Mouse (Mus musculus) gastrocnemius, postnatal 14 days (tissue): ENCODE results near the gene Snd1. TPM values are rescaled to one million over a fixed set of nuclear protein-coding genes. Genes with fewer than 3 reads are reported as not detected.

Source experiments
- DNase-seq: peaks from one replicate; pipeline ENCODE4 v3.0.0; 2021; ENCODE audit warnings: mixed read lengths
- intact Hi-C: fragments of 180-260 bp; cut with DNase I; formaldehyde crosslinking; loops from one replicate; pipeline ENCODE4 v1.15.1; 2025; ENCODE audit warnings: low total_unique reads
- total RNA-seq, 2 experiments: library from RNA; stranded (reverse); gene quantifications; 2 replicates each; pipeline ENCODE4 v1.2.3; 2021

Gene Snd1
- total RNA-seq, 2 experiments from 2014 or later: 43.4 to 51.3 TPM

DNA sequence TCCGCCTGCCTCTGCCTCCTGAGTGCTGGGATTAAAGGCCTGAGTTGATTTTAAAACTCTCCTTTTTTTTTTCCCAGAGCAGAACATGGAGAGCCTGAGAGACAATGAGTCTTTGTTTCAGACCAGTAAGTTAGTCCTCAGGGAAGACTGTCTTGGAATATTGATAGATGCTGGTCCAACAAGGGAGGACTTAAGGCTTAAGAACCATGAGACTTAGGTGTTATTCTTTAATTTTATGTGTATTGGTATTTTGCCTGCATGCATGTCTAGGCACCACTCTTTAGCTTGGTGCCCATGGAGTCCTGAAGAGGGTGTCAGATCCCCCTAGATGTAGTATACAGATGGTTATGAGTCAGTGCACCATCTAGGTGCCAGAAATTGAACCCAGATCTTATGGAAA is 199.7 kb downstream of the Snd1 start:
- intact Hi-C loops: no loop called here
- no peak for DNase-seq

- DNase-seq: no peak
- intact Hi-C loops: no loop called here
Observed at GRCm38 (mm10) chr6:28678896-28679295, 204.0 kb downstream of the Snd1 start.

GRCm38 (mm10) chr6:28680537-28680936 is 205.6 kb downstream of the Snd1 start:
- DNase-seq: no peak
- intact Hi-C loops: no loop called here

DNA sequence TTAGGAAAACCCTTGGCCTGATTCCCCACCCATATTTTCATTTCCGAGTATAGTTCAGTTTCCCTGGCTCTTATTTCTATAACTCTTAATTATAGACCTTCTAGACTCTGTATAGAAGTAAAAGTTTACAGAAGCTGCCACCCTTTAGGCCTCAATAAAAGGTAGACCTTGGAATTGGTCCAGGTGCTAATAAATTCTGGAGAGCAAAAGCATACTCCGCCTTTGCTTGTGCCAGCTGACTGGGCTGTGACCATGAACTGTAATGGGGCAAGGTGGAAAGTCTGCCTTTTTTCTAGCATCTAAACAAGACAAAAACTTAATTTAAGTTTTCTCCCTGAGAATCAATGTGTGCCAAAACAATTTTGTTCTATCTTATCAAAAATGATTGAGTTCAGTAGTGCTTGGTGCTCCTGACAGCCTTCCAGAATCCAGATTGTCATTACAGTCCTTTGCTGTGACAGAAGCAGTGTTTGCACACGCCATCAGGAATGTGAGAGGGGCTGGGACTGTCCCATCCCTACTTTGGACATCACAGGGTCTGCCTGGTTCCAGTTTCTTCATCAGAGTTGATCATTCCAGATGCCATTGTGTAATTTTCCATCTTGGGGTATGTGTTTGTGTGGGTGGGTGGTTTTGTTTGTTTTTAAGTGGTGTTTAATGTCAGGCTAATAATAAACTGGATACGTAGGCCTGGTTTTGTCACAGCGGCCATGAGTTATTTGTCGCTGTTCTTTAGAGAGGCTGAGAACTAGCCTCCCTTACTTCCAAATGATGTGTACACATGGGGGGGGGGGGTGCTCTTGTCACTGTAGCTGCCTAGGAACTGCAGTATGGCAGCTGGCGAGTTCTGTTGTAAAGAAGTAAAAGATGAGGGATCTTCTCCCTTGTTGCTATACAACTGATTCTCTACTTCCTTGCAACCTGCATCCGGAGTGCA is 206.8 kb downstream of the Snd1 start:
- DNase-seq: no peak
- intact Hi-C loops: no loop called here

DNA sequence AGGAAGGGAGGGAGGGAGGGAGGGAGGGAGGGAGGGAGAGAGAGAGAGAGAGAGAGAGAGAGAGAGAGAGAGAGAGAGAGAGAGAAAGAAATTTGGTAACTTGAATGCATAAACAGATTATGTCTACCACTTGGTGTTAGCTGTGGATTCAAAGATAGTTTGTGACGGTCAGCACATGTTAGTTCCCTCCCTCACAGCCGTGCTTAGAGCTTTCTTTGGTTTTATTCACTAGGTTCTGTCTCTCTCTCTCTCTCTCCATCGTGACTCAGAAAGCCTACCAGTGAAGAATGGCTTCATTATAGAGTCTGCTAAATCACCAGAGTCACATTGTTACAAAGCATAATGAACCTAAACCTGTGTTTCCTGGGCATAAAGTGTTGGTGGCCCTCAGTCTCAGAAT is 210.1 kb downstream of the Snd1 start:
- intact Hi-C loops: no loop called here
- DNase-seq: no peak

GRCm38 (mm10) chr6:28685745-28686144 is 210.8 kb downstream of the Snd1 start:
- intact Hi-C loops: no loop called here
- no peak for DNase-seq

- intact Hi-C loops: no loop called here
- DNase-seq: no peak
Observed at GRCm38 (mm10) chr6:28687776-28688175, 212.8 kb downstream of the Snd1 start.

GRCm38 (mm10) chr6:28692659-28693058 is 217.7 kb downstream of the Snd1 start:
- intact Hi-C loops: no loop called here
- DNase-seq: no peak

- no peak for DNase-seq
- intact Hi-C loops: no loop called here
Observed at GRCm38 (mm10) chr6:28697214-28697613, 222.3 kb downstream of the Snd1 start.

DNA sequence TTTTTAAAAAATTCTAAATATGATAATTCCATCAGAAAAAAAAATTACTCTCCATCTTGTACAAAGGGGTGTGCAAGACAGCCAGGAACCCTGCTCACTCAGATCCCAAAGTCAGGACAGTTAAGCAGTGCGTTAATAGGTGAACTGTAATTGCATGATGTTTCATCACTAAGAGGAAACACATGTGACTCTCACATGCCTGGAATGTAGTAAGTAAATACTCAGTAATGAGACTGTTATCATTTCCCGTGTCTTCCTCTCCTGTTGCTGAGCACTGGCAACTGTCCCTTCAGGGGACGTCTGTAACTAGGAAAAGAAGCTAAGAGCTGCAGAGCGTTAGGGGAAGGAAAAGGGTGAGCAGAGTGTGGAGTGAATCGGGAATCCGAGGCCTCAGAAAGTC is 229.7 kb downstream of the Snd1 start:
- DNase-seq: no peak
- intact Hi-C loops: no loop called here

DNA sequence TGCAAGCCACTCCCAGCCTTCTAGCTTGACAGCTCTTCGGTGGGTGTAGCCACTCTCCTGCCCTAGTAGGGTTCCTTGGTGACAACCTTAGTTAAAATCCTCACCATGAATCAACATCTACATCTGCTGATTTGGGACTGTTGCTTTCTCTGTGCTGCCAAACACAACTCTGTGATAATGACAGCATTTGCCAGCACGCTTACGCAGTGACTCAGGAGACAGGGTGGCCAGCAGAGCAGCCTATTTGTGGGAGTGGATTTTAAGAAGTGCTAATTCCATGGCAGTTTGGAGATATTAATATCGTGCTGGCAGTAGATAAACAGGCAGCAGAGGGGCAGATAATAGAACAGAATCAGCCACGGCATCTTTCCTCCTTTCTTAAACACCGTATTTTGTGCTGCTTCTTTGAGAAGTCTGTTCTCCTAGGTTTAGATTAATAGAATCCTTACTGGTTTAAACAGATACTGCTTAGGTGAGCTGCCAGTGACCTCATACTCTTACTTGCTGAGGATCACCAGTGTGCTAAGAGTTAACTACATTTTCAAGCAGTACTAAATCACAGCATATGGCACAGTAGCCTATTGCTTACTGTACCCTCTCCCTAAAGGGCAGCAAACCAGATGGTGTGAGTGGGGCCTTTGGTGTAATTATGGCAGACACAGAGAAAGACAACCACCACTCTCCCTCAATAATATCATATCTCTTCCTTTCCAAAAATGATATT is 230.6 kb downstream of the Snd1 start:
- intact Hi-C loops: no loop called here
- no peak for DNase-seq

GRCm38 (mm10) chr6:28706108-28706975 is 231.4 kb downstream of the Snd1 start:
- no peak for DNase-seq
- intact Hi-C loops: no loop called here

- intact Hi-C loops: no loop called here
- DNase-seq: no peak
Observed at GRCm38 (mm10) chr6:28706976-28707592, 232.1 kb downstream of the Snd1 start.

- DNase-seq: no peak
- intact Hi-C loops: no loop called here
Observed at GRCm38 (mm10) chr6:28710035-28710434, 235.1 kb downstream of the Snd1 start.

DNA sequence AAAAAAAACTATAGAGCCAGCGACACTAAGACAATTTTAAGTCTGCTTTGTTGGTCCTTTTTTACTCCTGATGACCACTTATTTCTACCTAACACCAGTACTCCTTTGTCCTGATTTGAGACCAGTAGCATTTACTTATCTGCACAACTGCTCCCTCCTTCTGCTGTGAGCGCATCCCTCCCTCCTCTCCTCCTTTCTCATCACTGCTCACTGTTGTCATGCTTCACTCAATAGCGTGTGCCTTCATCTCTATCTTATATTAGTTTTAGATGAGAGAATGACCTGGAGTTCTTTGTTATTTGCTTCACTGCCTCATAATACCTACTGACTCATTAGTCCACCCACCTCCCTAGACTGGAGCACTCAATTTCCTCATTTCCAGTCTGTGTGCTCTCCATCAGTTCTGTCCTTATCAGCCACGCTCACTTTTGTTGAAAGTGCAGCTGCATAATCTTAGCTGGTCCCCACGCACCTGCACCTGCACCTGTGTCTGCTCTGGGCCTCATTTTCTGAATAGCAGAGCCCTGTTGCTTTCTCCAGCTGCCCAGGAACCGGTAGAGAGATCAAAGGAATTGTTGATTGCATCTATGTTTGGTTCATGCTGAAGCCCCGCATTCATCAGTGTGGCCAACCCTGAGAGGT is 242.4 kb downstream of the Snd1 start:
- no peak for DNase-seq
- intact Hi-C loops: no loop called here

DNA sequence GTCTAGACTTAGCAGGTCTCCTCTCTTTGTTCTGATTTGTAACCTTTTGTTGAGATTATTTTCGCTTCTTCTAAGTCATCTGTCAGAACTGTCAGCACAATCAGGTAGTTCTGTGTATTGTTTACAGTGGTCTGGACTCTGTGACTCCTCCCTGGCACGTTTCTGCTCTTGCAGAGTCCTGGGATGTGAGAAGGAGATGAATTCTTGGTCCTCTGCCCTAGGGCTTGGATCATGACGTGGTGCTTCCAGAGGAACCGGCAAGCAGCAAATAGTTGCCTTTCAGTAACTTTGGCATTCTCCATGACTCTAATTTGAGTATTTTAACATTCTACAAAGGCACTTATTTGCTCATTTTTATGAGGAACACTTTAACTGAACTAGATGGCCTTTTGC is 242.9 kb downstream of the Snd1 start:
- intact Hi-C loops: no loop called here
- no peak for DNase-seq

DNA sequence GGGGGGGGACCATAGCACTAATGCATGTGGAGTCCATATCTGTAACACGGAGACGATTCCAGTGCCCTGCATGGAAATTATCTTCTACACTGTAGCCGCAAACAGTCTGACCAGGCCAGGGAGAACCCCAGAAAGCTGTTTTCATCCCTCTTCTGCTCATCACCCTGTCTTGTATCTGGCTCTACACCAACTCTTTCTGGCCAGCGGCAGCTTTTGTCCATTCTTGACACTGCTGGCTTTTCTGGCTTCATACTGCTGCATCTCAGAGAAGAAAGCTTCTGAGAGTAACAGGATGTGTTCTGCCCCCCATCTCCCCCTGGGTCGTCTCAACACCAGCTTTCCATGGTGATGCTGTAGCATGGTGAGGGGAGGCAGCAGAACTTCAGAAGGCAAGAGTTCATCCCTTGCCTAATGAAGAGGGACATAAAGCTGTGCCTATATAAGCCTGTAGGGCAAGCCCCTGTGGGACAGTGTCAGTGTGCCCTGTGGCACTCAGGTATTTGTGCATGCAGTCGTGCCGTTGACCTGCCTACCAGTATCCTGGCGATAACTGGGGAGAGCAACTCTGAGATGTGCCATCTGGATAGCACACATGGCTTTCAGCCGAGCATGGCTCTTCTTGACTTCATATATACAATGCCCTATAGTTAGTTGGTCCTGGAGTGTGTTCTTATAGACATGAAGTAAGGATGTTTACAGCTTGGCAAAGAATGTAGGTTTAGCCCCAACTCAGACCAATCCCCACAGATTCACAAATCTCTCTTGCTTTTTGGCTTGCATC is 245.6 kb downstream of the Snd1 start:
- intact Hi-C loops: no loop called here
- no peak for DNase-seq

DNA sequence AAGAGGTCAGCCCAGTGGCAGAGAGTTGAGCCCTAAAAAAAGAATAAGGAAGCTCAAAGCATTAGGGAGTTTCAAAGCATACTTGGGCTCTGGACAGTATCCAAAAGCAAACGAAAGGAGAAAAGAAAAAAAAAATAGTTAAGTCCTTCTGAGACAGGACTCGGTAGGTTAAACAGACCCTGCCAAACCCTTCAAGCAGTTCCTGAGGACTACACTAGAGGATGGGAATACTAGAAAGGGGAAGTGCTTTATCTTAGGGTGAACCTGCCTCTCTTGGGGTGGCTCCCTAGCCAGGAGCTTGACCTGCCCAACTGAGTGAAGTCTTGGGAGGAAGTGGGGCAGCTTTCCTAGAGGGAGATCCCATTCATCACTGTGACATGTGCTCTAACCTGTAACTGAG is 248.1 kb downstream of the Snd1 start:
- intact Hi-C loops: no loop called here
- DNase-seq: no peak
